8 mouse cellular contexts compared by ENCODE assay signal in genomic region chr2:165875406-165875955, GRCm38 (mm10). TPM values are rescaled to one million over a fixed set of nuclear protein-coding genes. Genes with fewer than 3 reads are reported as not detected.
DNase-seq lines count a peak whose midpoint lies in the region; ATAC-seq and TF ChIP-seq lines count a peak whose summit lies in the region.

No protein-coding gene starts in this region.

- H3K4me2 ChIP-seq in hindbrain, embryonic 12.5 days (replicated peaks), result peak overlapping the region; percentile 45
- H3K4me2 ChIP-seq in midbrain, embryonic 12.5 days (replicated peaks), result peak overlapping the region; percentile 61

- H3K4me3 ChIP-seq in kidney, adult 2 months (ENCODE audit: insufficient read depth, low read depth, low read length), result no peak overlapping the region
- peak overlapping the region; percentile 41 for H3K4me3 ChIP-seq in cortical plate, adult 2 months (ENCODE audit: insufficient read depth, low read length)
- peak overlapping the region; percentile 5 for H3K4me3 ChIP-seq in hindbrain, embryonic 12.5 days
- H3K4me3 ChIP-seq in midbrain, embryonic 12.5 days, result peak overlapping the region; percentile 7

- H3K9me3 ChIP-seq in hindbrain, embryonic 12.5 days (replicated peaks), result no peaks in the 10 kb centered on the region
- H3K9me3 ChIP-seq in midbrain, embryonic 12.5 days, result no peaks in the 10 kb centered on the region

- H3K27me3 ChIP-seq in kidney, adult 2 months (replicated peaks; ENCODE audit: control insufficient read depth, insufficient read depth, low read length), result no peaks in the 10 kb centered on the region
- no peaks in the 10 kb centered on the region for H3K27me3 ChIP-seq in hindbrain, embryonic 12.5 days
- no peaks in the 10 kb centered on the region for H3K27me3 ChIP-seq in midbrain, embryonic 12.5 days

- intact Hi-C loops in left cerebral cortex, postnatal 10 days (cut with DNase I), result loop anchor here (5.0 kb wide), 1 partner anchor 48 kb away; no protein-coding TSS in a partner anchor

- H3K4me1 ChIP-seq in kidney, adult 2 months (ENCODE audit: control insufficient read depth, insufficient read depth, low read length), result peaks cover 68% of the 10 kb centered on the region
- H3K4me1 ChIP-seq in cortical plate, adult 2 months (ENCODE audit: control insufficient read depth, insufficient read depth, low read length), result peaks cover 33% of the 10 kb centered on the region
- H3K4me1 ChIP-seq in hindbrain, embryonic 12.5 days, result peaks cover 78% of the 10 kb centered on the region
- H3K4me1 ChIP-seq in midbrain, embryonic 12.5 days, result peaks cover 75% of the 10 kb centered on the region

- 46% methylated on average over 13 of the region's 13 CpGs for WGBS in kidney, adult 2 months
- WGBS in hindbrain, embryonic 12.5 days, result 16% methylated on average over 13 of the region's 13 CpGs
- 30% methylated on average over 13 of the region's 13 CpGs for WGBS in midbrain, embryonic 12.5 days

- peak overlapping the region; percentile 91 for H3K27ac ChIP-seq in kidney, adult 2 months (ENCODE audit: insufficient read depth, low read depth, low read length)
- H3K27ac ChIP-seq in cortical plate, adult 2 months (ENCODE audit: insufficient read depth, low read length), result peak overlapping the region; percentile 99
- peak overlapping the region; percentile 97 for H3K27ac ChIP-seq in hindbrain, embryonic 12.5 days
- H3K27ac ChIP-seq in midbrain, embryonic 12.5 days (replicated peaks), result peak overlapping the region; percentile 94

- H3K36me3 ChIP-seq in kidney, adult 2 months (ENCODE audit: control insufficient read depth, insufficient read depth, low read length), result no peaks in the 10 kb centered on the region; the same call in 1 of the 2 replicates
- H3K36me3 ChIP-seq in hindbrain, embryonic 12.5 days, result peaks cover 29% of the 10 kb centered on the region
- peaks cover 28% of the 10 kb centered on the region for H3K36me3 ChIP-seq in midbrain, embryonic 12.5 days

- ATAC-seq in hindbrain, embryonic 12.5 days (ENCODE audit: low FRiP score), result no peak; the same call in none of the 2 replicates
- ATAC-seq in midbrain, embryonic 12.5 days (ENCODE audit: low FRiP score, low read depth), result no peak
- ATAC-seq in megakaryocyte-erythroid progenitor cell, adult 5-6 weeks (replicated peaks; ENCODE audit: low FRiP score, low TSS enrichment, poor library complexity, severe bottlenecking), result no peak

- peak overlapping the region; percentile 71 for H3K9ac ChIP-seq in hindbrain, embryonic 12.5 days
- H3K9ac ChIP-seq in midbrain, embryonic 12.5 days (replicated peaks), result peak overlapping the region; percentile 53

- DNase-seq in kidney, adult 2 months, result no peak
- no peak for DNase-seq in kidney, adult 8-10 months
- no peak for DNase-seq in left cerebral cortex, postnatal 10 days (ENCODE audit: extremely low spot score in 1 of 2, low spot score in 2 of 2)
- no peak for DNase-seq in kidney, postnatal 10 days

- no peak for TF ChIP-seq CTCF in kidney, adult 2 months (conservative IDR thresholded peaks at IDR 0.05; ENCODE audit: insufficient read depth, insufficient read length, low read depth, low read length)
- TF ChIP-seq CTCF in cortical plate, adult 2 months (IDR thresholded peaks at IDR 0.05; ENCODE audit: extremely low read depth, insufficient read depth, low read length), result no peak

- no peak for TF ChIP-seq POLR2A in kidney, adult 2 months (IDR thresholded peaks at IDR 0.05; ENCODE audit: low read depth, low read length)
- TF ChIP-seq POLR2A in cortical plate, adult 2 months (IDR thresholded peaks at IDR 0.05; ENCODE audit: extremely low read depth, insufficient read depth, low read length), result no peak

RNA-seq across cellular contexts. Expression of gene Zmynd8, which starts 23.3 kb away (rescaled TPM):
- polyA plus RNA-seq in kidney, adult 2 months (2012; rRNA removed), result 27.7 and 29.0 TPM in 2 replicates
- polyA plus RNA-seq in cortical plate, adult 2 months (2012; rRNA removed), result 90.5 and 106 TPM in 2 replicates
- 71.8 and 72.1 TPM in 2 replicates for polyA plus RNA-seq in hindbrain, embryonic 12.5 days (2016; fragmentation: Nextera tagmentation; extraction: Ambion mirVana)
- polyA plus RNA-seq in midbrain, embryonic 12.5 days (2016; fragmentation: Nextera tagmentation; extraction: Ambion mirVana), result 70.6 and 71.2 TPM in 2 replicates
- 100 to 1,000 TPM; 101 to 104 TPM for total RNA-seq in left cerebral cortex, postnatal 10 days (2021)
- total RNA-seq in megakaryocyte-erythroid progenitor cell, adult 5-6 weeks (2014; fragmentation: Nextera tagmentation), result 70.9 and 80.1 TPM in 2 replicates
- total RNA-seq in megakaryocyte-erythroid progenitor cell, adult 5-6 weeks (2017), result 27.2 and 42.9 TPM in 2 replicates
